Mouse (Mus musculus): Measurements from ENCODE around the gene Gtf2h1.

DNA sequence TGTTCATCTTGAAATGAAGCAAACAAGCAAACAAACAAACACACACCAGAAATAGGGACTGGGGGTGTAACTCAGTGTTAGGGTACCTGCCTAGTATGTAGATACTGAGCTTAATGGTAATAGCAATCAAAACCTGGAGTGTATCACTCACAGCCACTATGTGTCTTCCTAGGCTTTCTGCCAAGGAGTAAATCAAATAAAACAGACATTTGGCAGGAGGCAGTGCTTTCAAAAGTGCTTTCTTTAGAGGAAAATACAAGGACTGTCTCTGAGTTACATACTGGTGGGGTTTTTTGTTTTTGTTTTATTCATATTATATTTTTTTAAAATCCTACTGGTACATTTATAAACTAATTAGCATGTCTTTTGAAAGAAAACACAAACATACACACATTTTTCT lies 28.5 kb upstream of the Gtf2h1 start:
- TF ChIP-seq CTCF (IDR thresholded peaks at IDR 0.05; ENCODE audit: extremely low read depth, insufficient read length, insufficient replicate concordance, low read depth, low read length) (no peak), POLR2A (IDR thresholded peaks at IDR 0.05; ENCODE audit: low read depth, low read length) (no peak)
